Mouse (Mus musculus) lung, postnatal 0 days (tissue): Measurements from ENCODE around the gene Gltpd2. TPM values are rescaled to one million over a fixed set of nuclear protein-coding genes. Genes with fewer than 3 reads are reported as not detected.

Source experiments
- ATAC-seq: fragments of 200-750 bp; cut with Nextera tagmentation; 2 replicates; pipeline ENCODE4 v1.8.0; 2017; ENCODE audit warnings: moderate library complexity
- DNase-seq: peaks from one replicate; pipeline ENCODE4 v3.0.0-alpha.2; 2016; ENCODE audit warnings: low spot score
- H3K27ac ChIP-seq: fragments of 300-500 bp; sonication (generic); 2 replicates; pipeline ENCODE4 v1.5.1; 2014; ENCODE audit warnings: antibody characterized with exemption, mild to moderate bottlenecking, low read length, mixed read lengths
- H3K27me3 ChIP-seq: fragments of 300-500 bp; sonication (generic); replicated peaks from 2 replicates; pipeline ENCODE4 v1.6.1; 2014; ENCODE audit warnings: low read length, mixed read lengths; ENCODE audit not compliant: insufficient read depth
- H3K36me3 ChIP-seq: fragments of 300-500 bp; sonication (generic); 2 replicates; pipeline ENCODE4 v1.6.1; 2014; ENCODE audit warnings: low read length, mixed read lengths; ENCODE audit not compliant: insufficient read depth
- H3K4me1 ChIP-seq: fragments of 300-500 bp; sonication (generic); 2 replicates; pipeline ENCODE4 v1.6.1; 2014; ENCODE audit warnings: antibody characterized with exemption, low read depth, low read length, mixed read lengths; ENCODE audit not compliant: insufficient read depth
- H3K4me2 ChIP-seq: fragments of 300-500 bp; sonication (generic); replicated peaks from 2 replicates; pipeline ENCODE4 v1.6.1; 2014; ENCODE audit warnings: low read depth, mild to moderate bottlenecking, low read length, moderate library complexity, mixed read lengths
- H3K4me3 ChIP-seq: fragments of 300-500 bp; sonication (generic); 2 replicates; pipeline ENCODE4 v1.5.1; 2014; ENCODE audit warnings: low read depth, low read length
- H3K9ac ChIP-seq: fragments of 300-500 bp; sonication (generic); replicated peaks from 2 replicates; pipeline ENCODE4 v1.6.1; 2014; ENCODE audit warnings: low read depth, mild to moderate bottlenecking
- H3K9me3 ChIP-seq: fragments of 300-500 bp; sonication (generic); 2 replicates; pipeline ENCODE4 v1.6.1; 2016; ENCODE audit warnings: low read length, mixed read lengths
- CTCF ChIP-seq: IDR thresholded peaks from 2 replicates; pipeline ENCODE4 v1.5.1; 2016; ENCODE audit warnings: antibody characterized with exemption, mild to moderate bottlenecking
- EP300 ChIP-seq: IDR thresholded peaks from 2 replicates; pipeline ENCODE4 v1.6.1; 2016; ENCODE audit warnings: antibody characterized with exemption, mild to moderate bottlenecking, control low read depth
- WGBS: fragments of 180-500 bp; shearing (Covaris S2); extraction: QIAGEN DNeasy Blood & Tissue Kit; methylation state at CpG from one replicate; pipeline ENCODE4 v1.1.7; 2014; 5-methylcytosine and 5-hydroxymethylcytosine counted together
- polyA plus RNA-seq: library from polyadenylated mRNA; unstranded; fragments of >200 nt; fragmentation: Nextera tagmentation; extraction: Ambion mirVana; gene quantifications from 2 replicates; pipeline ENCODE4 v1.2.1, GENCODE M21; 2015

The Gltpd2 gene
- polyA plus RNA-seq, 1 experiment from 2014 or later = 0.86 TPM

GRCm38 (mm10) chr11:70563470-70564275 is 44.7 kb downstream of the Gltpd2 start:
- WGBS = 1% methylated on average over 25 of the region's 25 CpGs
- Histone ChIP-seq H3K9me3 (no peaks in the 10 kb centered on the region), H3K27ac (peak overlapping the region; percentile 88), H3K36me3 (no peaks in the 10 kb centered on the region), H3K4me3 (peak overlapping the region; percentile 85), H3K27me3 (no peaks in the 10 kb centered on the region), H3K4me2 (peak overlapping the region; percentile 95), H3K9ac (peak overlapping the region; percentile 58), H3K4me1 (peaks cover 7% of the 10 kb centered on the region; the same call in 1 of the 2 replicates)
- ATAC-seq (peak; percentile 39), DNase-seq (peak; percentile 79)
- no peak for TF ChIP-seq CTCF
- TF ChIP-seq EP300 = peak; percentile 63; the same call in 1 of the 2 replicates

GRCm38 (mm10) chr11:70564276-70564873 is 45.4 kb downstream of the Gltpd2 start:
- peak overlapping the region; percentile 88 for H3K27ac ChIP-seq
- no peaks in the 10 kb centered on the region for H3K36me3 ChIP-seq
- no peak overlapping the region; the same call in 1 of the 2 replicates for H3K9ac ChIP-seq
- H3K27me3 ChIP-seq = no peaks in the 10 kb centered on the region
- H3K4me3 ChIP-seq = peak overlapping the region; percentile 85; the same call in 1 of the 2 replicates
- TF ChIP-seq CTCF (no peak), EP300 (no peak)
- WGBS = 23% methylated on average over 4 of the region's 4 CpGs
- H3K4me2 ChIP-seq = peak overlapping the region; percentile 95
- no peaks in the 10 kb centered on the region for H3K9me3 ChIP-seq
- ATAC-seq (no peak), DNase-seq (no peak)
- H3K4me1 ChIP-seq = peaks cover 7% of the 10 kb centered on the region; the same call in 1 of the 2 replicates

GRCm38 (mm10) chr11:70566586-70566985 is 47.6 kb downstream of the Gltpd2 start:
- no peaks in the 10 kb centered on the region for H3K9me3 ChIP-seq
- ATAC-seq = no peak
- 65% methylated on average over 7 of the region's 7 CpGs for WGBS

More at GRCm38 (mm10) chr11:70566586-70566985, 47.6 kb downstream of the Gltpd2 start:
- Histone ChIP-seq H3K27ac (no peak overlapping the region), H3K27me3 (no peaks in the 10 kb centered on the region), H3K4me2 (no peak overlapping the region), H3K36me3 (no peaks in the 10 kb centered on the region), H3K9ac (no peak overlapping the region), H3K4me1 (peaks cover 7% of the 10 kb centered on the region; the same call in 1 of the 2 replicates), H3K4me3 (no peak overlapping the region)
- no peak for DNase-seq
- TF ChIP-seq EP300 (no peak), CTCF (no peak)

Other genes starting within 250 kb of the Gltpd2 start
- 0.08 and 0.11 TPM in 2 replicates for gene Alox12e, start 196.6 kb upstream of the Gltpd2 start, polyA plus RNA-seq
- gene Alox15, start 167.2 kb upstream of the Gltpd2 start, polyA plus RNA-seq = 0.26 and 0.57 TPM in 2 replicates
- gene Pelp1, start 109.2 kb upstream of the Gltpd2 start, polyA plus RNA-seq = 9.1 and 9.6 TPM in 2 replicates
- gene Arrb2, start 86.6 kb upstream of the Gltpd2 start, polyA plus RNA-seq = 12.7 and 13.7 TPM in 2 replicates
- 37.3 and 37.9 TPM in 2 replicates for gene Med11, start 67.3 kb upstream of the Gltpd2 start, polyA plus RNA-seq
- gene Zmynd15, start 59.8 kb upstream of the Gltpd2 start, polyA plus RNA-seq = 1.0 and 1.4 TPM in 2 replicates
- 45.1 and 52.3 TPM in 2 replicates for gene Cxcl16, start 59.2 kb upstream of the Gltpd2 start, polyA plus RNA-seq
- gene Tm4sf5, start 14.0 kb upstream of the Gltpd2 start, polyA plus RNA-seq = 2.6 and 3.8 TPM in 2 replicates
- gene Vmo1, start 4.6 kb upstream of the Gltpd2 start, polyA plus RNA-seq = 0.43 and 0.68 TPM in 2 replicates
- gene Psmb6, start 6.2 kb downstream of the Gltpd2 start, polyA plus RNA-seq = 451 and 505 TPM in 2 replicates
- gene Gm40193, start 13.7 kb downstream of the Gltpd2 start, polyA plus RNA-seq = not detected in 2 replicates
- gene Pld2, start 20.9 kb downstream of the Gltpd2 start, polyA plus RNA-seq = 10.8 and 13.5 TPM in 2 replicates
- 7.4 and 7.6 TPM in 2 replicates for gene Mink1, start 43.7 kb downstream of the Gltpd2 start, polyA plus RNA-seq
- not detected in 2 replicates for gene 4930544D05Rik, start 96.7 kb downstream of the Gltpd2 start, polyA plus RNA-seq
- not detected in 2 replicates for gene Chrne, start 100.0 kb downstream of the Gltpd2 start, polyA plus RNA-seq
- gene Gp1ba, start 119.9 kb downstream of the Gltpd2 start, polyA plus RNA-seq = 0.55 and 0.66 TPM in 2 replicates
- 112 and 119 TPM in 2 replicates for gene Rnf167, start 128.0 kb downstream of the Gltpd2 start, polyA plus RNA-seq
- gene Slc25a11, start 128.3 kb downstream of the Gltpd2 start, polyA plus RNA-seq = 118 and 121 TPM in 2 replicates
- 1,176 and 1,206 TPM in 2 replicates for gene Pfn1, start 135.4 kb downstream of the Gltpd2 start, polyA plus RNA-seq
- gene Eno3, start 138.0 kb downstream of the Gltpd2 start, polyA plus RNA-seq = 20.8 and 23.1 TPM in 2 replicates
- gene Spag7, start 150.2 kb downstream of the Gltpd2 start, polyA plus RNA-seq = 84.6 and 95.5 TPM in 2 replicates
- gene Camta2, start 168.9 kb downstream of the Gltpd2 start, polyA plus RNA-seq = 8.7 and 9.9 TPM in 2 replicates
- gene Inca1, start 181.0 kb downstream of the Gltpd2 start, polyA plus RNA-seq = 2.4 and 2.6 TPM in 2 replicates
- 4.8 and 5.3 TPM in 2 replicates for gene Kif1c, start 181.4 kb downstream of the Gltpd2 start, polyA plus RNA-seq
- gene Zfp3, start 245.0 kb downstream of the Gltpd2 start, polyA plus RNA-seq = 3.5 and 3.6 TPM in 2 replicates